Mouse (Mus musculus): ENCODE data around the gene 2310011J03Rik. TPM values are rescaled to one million over a fixed set of nuclear protein-coding genes. Genes with fewer than 3 reads are reported as not detected.

Gene 2310011J03Rik
- total RNA-seq, 2 experiments from 2014 or later, result 13.8 to 15.1 TPM

- intact Hi-C loops (cut with DNase I), result no loop called here
- DNase-seq, result no peak
Observed at GRCm38 (mm10) chr10:80270734-80271181, 49.6 kb downstream of the 2310011J03Rik start.

DNA sequence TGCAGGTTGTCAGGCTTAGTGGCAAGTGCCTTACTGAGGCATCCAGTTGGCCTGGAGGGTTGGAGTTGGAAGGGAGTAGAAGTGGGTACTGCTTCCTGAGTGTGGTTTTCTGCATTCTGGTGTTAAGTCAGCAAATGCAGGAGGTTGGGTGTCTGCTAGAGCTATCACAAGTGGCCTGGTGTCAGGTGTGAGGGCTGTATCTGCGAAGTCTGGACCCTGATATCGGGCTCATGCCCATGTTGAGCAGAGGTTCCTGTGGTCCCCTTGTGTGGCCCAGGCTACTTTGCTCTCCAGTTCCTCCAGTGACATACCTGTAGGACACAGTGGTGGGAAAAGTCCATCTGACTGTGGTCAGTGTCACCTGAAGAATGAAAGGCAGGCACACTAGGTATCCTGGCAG, 50.2 kb downstream of the 2310011J03Rik start:
- DNase-seq, result no peak
- intact Hi-C loops (cut with DNase I), result no loop called here

Small RNA genes within 50 kb of the gene (microRNA-seq; reads per million reads assigned to microRNA genes)
- gene Mir6911 (ENCODE audit: borderline number of aligned reads in 2 of 2), result 0 to 0.72 reads per million in 2 experiments

Other genes with a start within 250 kb of the 2310011J03Rik start
- gene Sbno2, start 215.0 kb downstream of the 2310011J03Rik start, total RNA-seq (2021), result 10 to 100 TPM; 11.2 to 12.2 TPM
- gene Stk11, start 204.7 kb downstream of the 2310011J03Rik start, total RNA-seq (2021), result 100 to 1,000 TPM; 137 to 165 TPM
- 1,000 to 10,000 TPM; 1,105 to 1,168 TPM for gene Atp5d, start 181.9 kb downstream of the 2310011J03Rik start, total RNA-seq (2021)
- 1 to 10 TPM; 2.0 to 4.7 TPM for gene Cbarp, start 179.7 kb downstream of the 2310011J03Rik start, total RNA-seq (2021)
- gene Midn, start 172.3 kb downstream of the 2310011J03Rik start, total RNA-seq (2021), result 100 to 1,000 TPM in 1 of 2 experiments, 10 to 100 TPM in 1; 99.9 to 117 TPM
- gene Cirbp, start 154.6 kb downstream of the 2310011J03Rik start, total RNA-seq (2021), result 10 to 100 TPM; 48.2 to 67.0 TPM
- 1 to 10 TPM; 4.4 to 4.6 TPM for gene 1600002K03Rik, start 147.6 kb downstream of the 2310011J03Rik start, total RNA-seq (2021)
- gene Efna2, start 141.1 kb downstream of the 2310011J03Rik start, total RNA-seq (2021), result 1 to 10 TPM in 1 of 2 experiments, under 1 TPM in 1; 0.75 to 1.1 TPM
- 10 to 100 TPM; 13.1 to 15.3 TPM for gene Mum1, start 94.1 kb downstream of the 2310011J03Rik start, total RNA-seq (2021)
- gene Ndufs7, start 71.4 kb downstream of the 2310011J03Rik start, total RNA-seq (2021), result 100 to 1,000 TPM; 962 to 997 TPM
- 10 to 100 TPM in 1 of 2 experiments, 1 to 10 TPM in 1; 8.9 to 12.0 TPM for gene Gamt, start 59.5 kb downstream of the 2310011J03Rik start, total RNA-seq (2021)
- 10 to 100 TPM; 57.7 to 58.5 TPM for gene Dazap1, start 59.1 kb downstream of the 2310011J03Rik start, total RNA-seq (2021)
- 100 to 1,000 TPM; 748 to 777 TPM for gene Rps15, start 28.1 kb downstream of the 2310011J03Rik start, total RNA-seq (2021)
- 1 to 10 TPM; 2.1 to 3.7 TPM for gene Apc2, start 24.6 kb downstream of the 2310011J03Rik start, total RNA-seq (2021)
- 1 to 10 TPM; 2.2 to 2.9 TPM for gene Pcsk4, start 9.0 kb upstream of the 2310011J03Rik start, total RNA-seq (2021)
- 1 to 10 TPM; 2.7 TPM for gene Reep6, start 9.4 kb upstream of the 2310011J03Rik start, total RNA-seq (2021)
- gene Adamtsl5, start 27.9 kb upstream of the 2310011J03Rik start, total RNA-seq (2021), result 10 to 100 TPM; 75.9 to 83.8 TPM
- gene Plk5, start 35.9 kb upstream of the 2310011J03Rik start, total RNA-seq (2021), result under 1 TPM; 0.49 to 0.64 TPM
- gene Mex3d, start 67.1 kb upstream of the 2310011J03Rik start, total RNA-seq (2021), result 1 to 10 TPM; 8.1 to 8.6 TPM
- gene Mbd3, start 79.0 kb upstream of the 2310011J03Rik start, total RNA-seq (2021), result 10 to 100 TPM; 82.1 to 82.2 TPM
- 1,000 to 10,000 TPM; 1,920 to 2,020 TPM for gene Uqcr11, start 86.3 kb upstream of the 2310011J03Rik start, total RNA-seq (2021)
- gene Tcf3, start 113.1 kb upstream of the 2310011J03Rik start, total RNA-seq (2021), result 10 to 100 TPM; 17.9 to 20.9 TPM
- gene Onecut3, start 174.3 kb upstream of the 2310011J03Rik start, total RNA-seq (2021), result not detected
- gene Atp8b3, start 218.6 kb upstream of the 2310011J03Rik start, total RNA-seq (2021), result not detected
- gene Rexo1, start 241.0 kb upstream of the 2310011J03Rik start, total RNA-seq (2021), result 10 to 100 TPM; 12.3 to 13.7 TPM